Mouse (Mus musculus) adrenal gland, postnatal 36 days (tissue): ENCODE measurements around the gene Parp4. TPM values are rescaled to one million over a fixed set of nuclear protein-coding genes. Genes with fewer than 3 reads are reported as not detected.

ENCODE experiments used
- total RNA-seq, 2 experiments: library from RNA; stranded (reverse); gene quantifications; 2 replicates each; pipeline ENCODE4 v1.2.3; 2021

Parp4 gene
- total RNA-seq, 2 experiments from 2014 or later, result 32.6 to 39.3 TPM

Other genes starting within 250 kb of the Parp4 start
- gene Atp12a, start 210.6 kb upstream of the Parp4 start, total RNA-seq, result not detected
- gene Rnf17, start 173.0 kb upstream of the Parp4 start, total RNA-seq, result 1 to 10 TPM in 1 of 2 experiments, under 1 TPM in 1; 0.63 to 1.5 TPM
- gene Cenpj, start 194 bp upstream of the Parp4 start, total RNA-seq, result 1 to 10 TPM; 7.3 to 9.0 TPM
- gene Mphosph8, start 92.6 kb downstream of the Parp4 start, total RNA-seq, result 10 to 100 TPM; 26.5 to 32.3 TPM
- 10 to 100 TPM; 27.4 to 31.8 TPM for gene Pspc1, start 202.7 kb downstream of the Parp4 start, total RNA-seq
- 10 to 100 TPM; 29.7 to 33.9 TPM for gene Zmym5, start 236.1 kb downstream of the Parp4 start, total RNA-seq